Mouse (Mus musculus): ENCODE results near the gene Wdfy2. TPM values are rescaled to one million over a fixed set of nuclear protein-coding genes. Genes with fewer than 3 reads are reported as not detected.

Gene Wdfy2
- polyA plus RNA-seq, 1 experiment from 2014 or later = 8.0 TPM

GRCm38 (mm10) chr14:62908550-62908949 is 71.1 kb downstream of the Wdfy2 start:
- no peaks in the 10 kb centered on the region for H3K4me1 ChIP-seq (ENCODE audit: insufficient read depth, low read length)
- no peaks in the 10 kb centered on the region for H3K27me3 ChIP-seq (ENCODE audit: insufficient read depth, low read length)
- no peak overlapping the region for H3K9ac ChIP-seq (replicated peaks; ENCODE audit: low read length)
- no peaks in the 10 kb centered on the region for H3K9me3 ChIP-seq (ENCODE audit: low read length)
- no peak overlapping the region for H3K4me2 ChIP-seq (replicated peaks; ENCODE audit: low read depth, low read length)
- H3K27ac ChIP-seq (ENCODE audit: low read length) = no peak overlapping the region
- no peak for ATAC-seq (ENCODE audit: low FRiP score, low TSS enrichment)
- no peaks in the 10 kb centered on the region for H3K36me3 ChIP-seq (ENCODE audit: insufficient read depth, low read length)
- no peak overlapping the region for H3K4me3 ChIP-seq (ENCODE audit: low read length)
- 87% methylated on average over 5 of the region's 5 CpGs for WGBS

GRCm38 (mm10) chr14:62910859-62911258 is 73.4 kb downstream of the Wdfy2 start:
- 75% methylated on average over 4 of the region's 4 CpGs for WGBS
- no peak for ATAC-seq (ENCODE audit: low FRiP score, low TSS enrichment)
- Histone ChIP-seq H3K27ac (ENCODE audit: low read length) (no peak overlapping the region), H3K4me2 (replicated peaks; ENCODE audit: low read depth, low read length) (no peak overlapping the region), H3K4me3 (ENCODE audit: low read length) (no peak overlapping the region), H3K9me3 (ENCODE audit: low read length) (no peaks in the 10 kb centered on the region), H3K27me3 (ENCODE audit: insufficient read depth, low read length) (no peaks in the 10 kb centered on the region), H3K4me1 (ENCODE audit: insufficient read depth, low read length) (no peaks in the 10 kb centered on the region), H3K9ac (replicated peaks; ENCODE audit: low read length) (no peak overlapping the region), H3K36me3 (ENCODE audit: insufficient read depth, low read length) (no peaks in the 10 kb centered on the region)

- H3K4me2 ChIP-seq (replicated peaks; ENCODE audit: low read depth, low read length) = no peak overlapping the region
- no peak overlapping the region for H3K4me3 ChIP-seq (ENCODE audit: low read length)
- no peak overlapping the region for H3K27ac ChIP-seq (ENCODE audit: low read length)
- no peak for ATAC-seq (ENCODE audit: low FRiP score, low TSS enrichment)
- no peaks in the 10 kb centered on the region for H3K4me1 ChIP-seq (ENCODE audit: insufficient read depth, low read length)
- 83% methylated on average over 6 of the region's 6 CpGs for WGBS
- no peaks in the 10 kb centered on the region for H3K9me3 ChIP-seq (ENCODE audit: low read length)
- H3K9ac ChIP-seq (replicated peaks; ENCODE audit: low read length) = no peak overlapping the region
- no peaks in the 10 kb centered on the region for H3K36me3 ChIP-seq (ENCODE audit: insufficient read depth, low read length)
- no peaks in the 10 kb centered on the region for H3K27me3 ChIP-seq (ENCODE audit: insufficient read depth, low read length)
Observed at GRCm38 (mm10) chr14:62915146-62915685, 77.7 kb downstream of the Wdfy2 start.

GRCm38 (mm10) chr14:62916488-62917034 is 79.1 kb downstream of the Wdfy2 start:
- Histone ChIP-seq H3K27ac (ENCODE audit: low read length) (no peak overlapping the region), H3K9ac (replicated peaks; ENCODE audit: low read length) (no peak overlapping the region), H3K9me3 (ENCODE audit: low read length) (no peaks in the 10 kb centered on the region), H3K4me1 (ENCODE audit: insufficient read depth, low read length) (no peaks in the 10 kb centered on the region), H3K36me3 (ENCODE audit: insufficient read depth, low read length) (no peaks in the 10 kb centered on the region), H3K27me3 (ENCODE audit: insufficient read depth, low read length) (no peaks in the 10 kb centered on the region), H3K4me3 (ENCODE audit: low read length) (no peak overlapping the region), H3K4me2 (replicated peaks; ENCODE audit: low read depth, low read length) (no peak overlapping the region)
- ATAC-seq (ENCODE audit: low FRiP score, low TSS enrichment) = no peak
- WGBS = 89% methylated on average over 10 of the region's 10 CpGs

GRCm38 (mm10) chr14:62921401-62921800 is 83.9 kb downstream of the Wdfy2 start:
- H3K4me1 ChIP-seq (ENCODE audit: insufficient read depth, low read length) = no peaks in the 10 kb centered on the region
- ATAC-seq (ENCODE audit: low FRiP score, low TSS enrichment) = no peak
- no peaks in the 10 kb centered on the region for H3K9me3 ChIP-seq (ENCODE audit: low read length)
- H3K9ac ChIP-seq (replicated peaks; ENCODE audit: low read length) = no peak overlapping the region
- WGBS = 96% methylated on average over 5 of the region's 5 CpGs
- H3K4me2 ChIP-seq (replicated peaks; ENCODE audit: low read depth, low read length) = no peak overlapping the region
- no peaks in the 10 kb centered on the region for H3K27me3 ChIP-seq (ENCODE audit: insufficient read depth, low read length)
- no peak overlapping the region for H3K4me3 ChIP-seq (ENCODE audit: low read length)
- H3K36me3 ChIP-seq (ENCODE audit: insufficient read depth, low read length) = 0 out of 2 replicates have a peak, but pooled peaks cover 3% of the 10 kb centered on the region
- H3K27ac ChIP-seq (ENCODE audit: low read length) = no peak overlapping the region

GRCm38 (mm10) chr14:62922637-62923036 is 85.2 kb downstream of the Wdfy2 start:
- Histone ChIP-seq H3K4me2 (replicated peaks; ENCODE audit: low read depth, low read length) (no peak overlapping the region), H3K9ac (replicated peaks; ENCODE audit: low read length) (no peak overlapping the region), H3K27ac (ENCODE audit: low read length) (no peak overlapping the region), H3K4me1 (ENCODE audit: insufficient read depth, low read length) (no peaks in the 10 kb centered on the region), H3K4me3 (ENCODE audit: low read length) (no peak overlapping the region), H3K9me3 (ENCODE audit: low read length) (no peaks in the 10 kb centered on the region), H3K27me3 (ENCODE audit: insufficient read depth, low read length) (no peaks in the 10 kb centered on the region), H3K36me3 (ENCODE audit: insufficient read depth, low read length) (0 out of 2 replicates have a peak, but pooled peaks cover 5% of the 10 kb centered on the region)
- ATAC-seq (ENCODE audit: low FRiP score, low TSS enrichment) = no peak

- WGBS = 83% methylated on average over 4 of the region's 4 CpGs
- no peak for ATAC-seq (ENCODE audit: low FRiP score, low TSS enrichment)
- Histone ChIP-seq H3K4me1 (ENCODE audit: insufficient read depth, low read length) (no peaks in the 10 kb centered on the region), H3K9ac (replicated peaks; ENCODE audit: low read length) (no peak overlapping the region), H3K27ac (ENCODE audit: low read length) (no peak overlapping the region), H3K9me3 (ENCODE audit: low read length) (no peaks in the 10 kb centered on the region), H3K36me3 (ENCODE audit: insufficient read depth, low read length) (peaks cover 11% of the 10 kb centered on the region; the same call in 1 of the 2 replicates), H3K4me3 (ENCODE audit: low read length) (no peak overlapping the region), H3K27me3 (ENCODE audit: insufficient read depth, low read length) (no peaks in the 10 kb centered on the region), H3K4me2 (replicated peaks; ENCODE audit: low read depth, low read length) (no peak overlapping the region)
Observed at GRCm38 (mm10) chr14:62924800-62925199, 87.3 kb downstream of the Wdfy2 start.

GRCm38 (mm10) chr14:62928101-62928541 is 90.6 kb downstream of the Wdfy2 start:
- 69% methylated on average over 5 of the region's 5 CpGs for WGBS
- H3K4me3 ChIP-seq (ENCODE audit: low read length) = no peak overlapping the region
- H3K9ac ChIP-seq (replicated peaks; ENCODE audit: low read length) = no peak overlapping the region
- H3K4me1 ChIP-seq (ENCODE audit: insufficient read depth, low read length) = no peaks in the 10 kb centered on the region
- peaks cover 16% of the 10 kb centered on the region; the same call in 1 of the 2 replicates for H3K36me3 ChIP-seq (ENCODE audit: insufficient read depth, low read length)
- no peak overlapping the region for H3K27ac ChIP-seq (ENCODE audit: low read length)
- no peaks in the 10 kb centered on the region for H3K9me3 ChIP-seq (ENCODE audit: low read length)
- no peak overlapping the region for H3K4me2 ChIP-seq (replicated peaks; ENCODE audit: low read depth, low read length)
- H3K27me3 ChIP-seq (ENCODE audit: insufficient read depth, low read length) = no peaks in the 10 kb centered on the region
- ATAC-seq (ENCODE audit: low FRiP score, low TSS enrichment) = no peak

- 85% methylated on average over 9 of the region's 9 CpGs for WGBS
- ATAC-seq (ENCODE audit: low FRiP score, low TSS enrichment) = no peak
- H3K27ac ChIP-seq (ENCODE audit: low read length) = no peak overlapping the region
- peaks cover 14% of the 10 kb centered on the region; the same call in 1 of the 2 replicates for H3K36me3 ChIP-seq (ENCODE audit: insufficient read depth, low read length)
- no peak overlapping the region for H3K4me3 ChIP-seq (ENCODE audit: low read length)
- H3K4me1 ChIP-seq (ENCODE audit: insufficient read depth, low read length) = no peaks in the 10 kb centered on the region
- no peak overlapping the region for H3K9ac ChIP-seq (replicated peaks; ENCODE audit: low read length)
- H3K9me3 ChIP-seq (ENCODE audit: low read length) = peaks cover 4% of the 10 kb centered on the region; the same call in 1 of the 2 replicates
- H3K4me2 ChIP-seq (replicated peaks; ENCODE audit: low read depth, low read length) = no peak overlapping the region
- no peaks in the 10 kb centered on the region for H3K27me3 ChIP-seq (ENCODE audit: insufficient read depth, low read length)
Observed at GRCm38 (mm10) chr14:62935361-62935760, 97.9 kb downstream of the Wdfy2 start.

GRCm38 (mm10) chr14:62936631-62937380 is 99.3 kb downstream of the Wdfy2 start:
- Histone ChIP-seq H3K4me3 (ENCODE audit: low read length) (no peak overlapping the region), H3K4me2 (replicated peaks; ENCODE audit: low read depth, low read length) (no peak overlapping the region), H3K9me3 (ENCODE audit: low read length) (peaks cover 4% of the 10 kb centered on the region; the same call in 1 of the 2 replicates), H3K36me3 (ENCODE audit: insufficient read depth, low read length) (peaks cover 9% of the 10 kb centered on the region; the same call in 1 of the 2 replicates), H3K9ac (replicated peaks; ENCODE audit: low read length) (no peak overlapping the region), H3K27ac (ENCODE audit: low read length) (no peak overlapping the region), H3K4me1 (ENCODE audit: insufficient read depth, low read length) (no peaks in the 10 kb centered on the region), H3K27me3 (ENCODE audit: insufficient read depth, low read length) (no peaks in the 10 kb centered on the region)
- no peak for ATAC-seq (ENCODE audit: low FRiP score, low TSS enrichment)
- WGBS = 84% methylated on average over 6 of the region's 6 CpGs
